Mouse (Mus musculus): ENCODE results near the gene Plekhh1. TPM values are rescaled to one million over a fixed set of nuclear protein-coding genes. Genes with fewer than 3 reads are reported as not detected.

Gene Plekhh1
- polyA plus RNA-seq, 1 experiment from 2014 or later = 3.1 TPM

GRCm38 (mm10) chr12:79060134-79060533, 31.2 kb downstream of the Plekhh1 start:
- H3K36me3 ChIP-seq (ENCODE audit: control insufficient read depth, insufficient read depth, low read length) = peaks cover 27% of the 10 kb centered on the region
- no peak overlapping the region for H3K4me3 ChIP-seq (replicated peaks; ENCODE audit: low read depth, low read length)
- no peak for ATAC-seq (ENCODE audit: low FRiP score, low TSS enrichment)
- H3K27me3 ChIP-seq (ENCODE audit: control insufficient read depth, insufficient read depth, low read length) = no peaks in the 10 kb centered on the region
- no peak for DNase-seq
- 93% methylated on average over 9 of the region's 9 CpGs for WGBS
- no peaks in the 10 kb centered on the region for H3K4me1 ChIP-seq (ENCODE audit: control insufficient read depth, insufficient read depth, low read length)
- no peak overlapping the region for H3K27ac ChIP-seq (replicated peaks; ENCODE audit: low read depth, low read length)
- no peaks in the 10 kb centered on the region for H3K9me3 ChIP-seq (ENCODE audit: control insufficient read depth, low read length)
- H3K4me2 ChIP-seq (ENCODE audit: low read length) = no peak overlapping the region
- H3K9ac ChIP-seq (replicated peaks; ENCODE audit: low read length) = no peak overlapping the region

GRCm38 (mm10) chr12:79060766-79061652, 32.0 kb downstream of the Plekhh1 start:
- DNase-seq (no peak), ATAC-seq (ENCODE audit: low FRiP score, low TSS enrichment) (no peak)
- no peak overlapping the region for H3K4me2 ChIP-seq (ENCODE audit: low read length)
- H3K27me3 ChIP-seq (ENCODE audit: control insufficient read depth, insufficient read depth, low read length) = no peaks in the 10 kb centered on the region
- no peaks in the 10 kb centered on the region for H3K4me1 ChIP-seq (ENCODE audit: control insufficient read depth, insufficient read depth, low read length)
- WGBS = 83% methylated on average over 7 of the region's 7 CpGs
- no peak overlapping the region for H3K4me3 ChIP-seq (replicated peaks; ENCODE audit: low read depth, low read length)
- H3K9me3 ChIP-seq (ENCODE audit: control insufficient read depth, low read length) = no peaks in the 10 kb centered on the region
- peaks cover 29% of the 10 kb centered on the region for H3K36me3 ChIP-seq (ENCODE audit: control insufficient read depth, insufficient read depth, low read length)
- H3K9ac ChIP-seq (replicated peaks; ENCODE audit: low read length) = no peak overlapping the region
- H3K27ac ChIP-seq (replicated peaks; ENCODE audit: low read depth, low read length) = no peak overlapping the region

- 90% methylated on average over 13 of the region's 13 CpGs for WGBS
- ATAC-seq (ENCODE audit: low FRiP score, low TSS enrichment) (no peak), DNase-seq (no peak)
- no peak overlapping the region for H3K27ac ChIP-seq (replicated peaks; ENCODE audit: low read depth, low read length)
- H3K36me3 ChIP-seq (ENCODE audit: control insufficient read depth, insufficient read depth, low read length) = peaks cover 52% of the 10 kb centered on the region
- H3K4me3 ChIP-seq (replicated peaks; ENCODE audit: low read depth, low read length) = no peak overlapping the region
- no peaks in the 10 kb centered on the region for H3K4me1 ChIP-seq (ENCODE audit: control insufficient read depth, insufficient read depth, low read length)
- no peaks in the 10 kb centered on the region for H3K9me3 ChIP-seq (ENCODE audit: control insufficient read depth, low read length)
- H3K9ac ChIP-seq (replicated peaks; ENCODE audit: low read length) = no peak overlapping the region
- H3K27me3 ChIP-seq (ENCODE audit: control insufficient read depth, insufficient read depth, low read length) = no peaks in the 10 kb centered on the region
- no peak overlapping the region for H3K4me2 ChIP-seq (ENCODE audit: low read length)
Observed at GRCm38 (mm10) chr12:79064451-79064850, 35.5 kb downstream of the Plekhh1 start.

- DNase-seq = no peak
- no peak overlapping the region for H3K4me3 ChIP-seq (replicated peaks; ENCODE audit: low read depth, low read length)
- H3K27ac ChIP-seq (replicated peaks; ENCODE audit: low read depth, low read length) = no peak overlapping the region
- no peak overlapping the region for H3K4me2 ChIP-seq (ENCODE audit: low read length)
- H3K27me3 ChIP-seq (ENCODE audit: control insufficient read depth, insufficient read depth, low read length) = no peaks in the 10 kb centered on the region
- no peak overlapping the region for H3K9ac ChIP-seq (replicated peaks; ENCODE audit: low read length)
- H3K36me3 ChIP-seq (ENCODE audit: control insufficient read depth, insufficient read depth, low read length) = peaks cover 62% of the 10 kb centered on the region
- WGBS = 89% methylated on average over 9 of the region's 9 CpGs
- H3K4me1 ChIP-seq (ENCODE audit: control insufficient read depth, insufficient read depth, low read length) = no peaks in the 10 kb centered on the region
- ATAC-seq (ENCODE audit: low FRiP score, low TSS enrichment) = no peak
- no peaks in the 10 kb centered on the region for H3K9me3 ChIP-seq (ENCODE audit: control insufficient read depth, low read length)
Observed at GRCm38 (mm10) chr12:79066431-79066830, 37.5 kb downstream of the Plekhh1 start.

GRCm38 (mm10) chr12:79067526-79067925, 38.6 kb downstream of the Plekhh1 start:
- Histone ChIP-seq H3K4me3 (replicated peaks; ENCODE audit: low read depth, low read length) (no peak overlapping the region), H3K27me3 (ENCODE audit: control insufficient read depth, insufficient read depth, low read length) (no peaks in the 10 kb centered on the region), H3K9me3 (ENCODE audit: control insufficient read depth, low read length) (no peaks in the 10 kb centered on the region), H3K4me1 (ENCODE audit: control insufficient read depth, insufficient read depth, low read length) (no peaks in the 10 kb centered on the region), H3K27ac (replicated peaks; ENCODE audit: low read depth, low read length) (no peak overlapping the region), H3K4me2 (ENCODE audit: low read length) (no peak overlapping the region), H3K36me3 (ENCODE audit: control insufficient read depth, insufficient read depth, low read length) (peaks cover 65% of the 10 kb centered on the region), H3K9ac (replicated peaks; ENCODE audit: low read length) (no peak overlapping the region)
- 92% methylated on average over 5 of the region's 5 CpGs for WGBS
- DNase-seq (no peak), ATAC-seq (ENCODE audit: low FRiP score, low TSS enrichment) (no peak)

GRCm38 (mm10) chr12:79068306-79068705, 39.3 kb downstream of the Plekhh1 start:
- Histone ChIP-seq H3K9ac (replicated peaks; ENCODE audit: low read length) (no peak overlapping the region), H3K27me3 (ENCODE audit: control insufficient read depth, insufficient read depth, low read length) (no peaks in the 10 kb centered on the region), H3K4me1 (ENCODE audit: control insufficient read depth, insufficient read depth, low read length) (no peaks in the 10 kb centered on the region), H3K27ac (replicated peaks; ENCODE audit: low read depth, low read length) (no peak overlapping the region), H3K36me3 (ENCODE audit: control insufficient read depth, insufficient read depth, low read length) (peaks cover 73% of the 10 kb centered on the region), H3K9me3 (ENCODE audit: control insufficient read depth, low read length) (no peaks in the 10 kb centered on the region), H3K4me3 (replicated peaks; ENCODE audit: low read depth, low read length) (no peak overlapping the region), H3K4me2 (ENCODE audit: low read length) (no peak overlapping the region)
- no peak for DNase-seq
- no peak for ATAC-seq (ENCODE audit: low FRiP score, low TSS enrichment)
- 90% methylated on average over 11 of the region's 11 CpGs for WGBS

GRCm38 (mm10) chr12:79069187-79069608, 40.2 kb downstream of the Plekhh1 start:
- Histone ChIP-seq H3K9me3 (ENCODE audit: control insufficient read depth, low read length) (no peaks in the 10 kb centered on the region), H3K27ac (replicated peaks; ENCODE audit: low read depth, low read length) (no peak overlapping the region), H3K4me3 (replicated peaks; ENCODE audit: low read depth, low read length) (no peak overlapping the region), H3K36me3 (ENCODE audit: control insufficient read depth, insufficient read depth, low read length) (peaks cover 76% of the 10 kb centered on the region), H3K9ac (replicated peaks; ENCODE audit: low read length) (no peak overlapping the region), H3K4me1 (ENCODE audit: control insufficient read depth, insufficient read depth, low read length) (no peaks in the 10 kb centered on the region), H3K27me3 (ENCODE audit: control insufficient read depth, insufficient read depth, low read length) (no peaks in the 10 kb centered on the region), H3K4me2 (ENCODE audit: low read length) (no peak overlapping the region)
- WGBS = 91% methylated on average over 6 of the region's 6 CpGs
- ATAC-seq (ENCODE audit: low FRiP score, low TSS enrichment) (no peak), DNase-seq (no peak)

- H3K4me3 ChIP-seq (replicated peaks; ENCODE audit: low read depth, low read length) = no peak overlapping the region
- H3K9ac ChIP-seq (replicated peaks; ENCODE audit: low read length) = no peak overlapping the region
- H3K27me3 ChIP-seq (ENCODE audit: control insufficient read depth, insufficient read depth, low read length) = no peaks in the 10 kb centered on the region
- no peak overlapping the region for H3K27ac ChIP-seq (replicated peaks; ENCODE audit: low read depth, low read length)
- DNase-seq (no peak), ATAC-seq (ENCODE audit: low FRiP score, low TSS enrichment) (no peak)
- no peaks in the 10 kb centered on the region for H3K4me1 ChIP-seq (ENCODE audit: control insufficient read depth, insufficient read depth, low read length)
- no peak overlapping the region for H3K4me2 ChIP-seq (ENCODE audit: low read length)
- no peaks in the 10 kb centered on the region for H3K9me3 ChIP-seq (ENCODE audit: control insufficient read depth, low read length)
- WGBS = 88% methylated on average over 6 of the region's 6 CpGs
- H3K36me3 ChIP-seq (ENCODE audit: control insufficient read depth, insufficient read depth, low read length) = peaks cover 75% of the 10 kb centered on the region
Observed at GRCm38 (mm10) chr12:79069916-79070315, 41.0 kb downstream of the Plekhh1 start.

- Histone ChIP-seq H3K4me2 (ENCODE audit: low read length) (no peak overlapping the region), H3K4me3 (replicated peaks; ENCODE audit: low read depth, low read length) (no peak overlapping the region), H3K9ac (replicated peaks; ENCODE audit: low read length) (no peak overlapping the region), H3K9me3 (ENCODE audit: control insufficient read depth, low read length) (no peaks in the 10 kb centered on the region), H3K27me3 (ENCODE audit: control insufficient read depth, insufficient read depth, low read length) (no peaks in the 10 kb centered on the region), H3K36me3 (ENCODE audit: control insufficient read depth, insufficient read depth, low read length) (peaks cover 73% of the 10 kb centered on the region), H3K4me1 (ENCODE audit: control insufficient read depth, insufficient read depth, low read length) (no peaks in the 10 kb centered on the region), H3K27ac (replicated peaks; ENCODE audit: low read depth, low read length) (no peak overlapping the region)
- DNase-seq = no peak
- no peak for ATAC-seq (ENCODE audit: low FRiP score, low TSS enrichment)
- WGBS = 91% methylated on average over 9 of the region's 9 CpGs
Observed at GRCm38 (mm10) chr12:79070736-79071333, 41.9 kb downstream of the Plekhh1 start.

Measured in midbrain, embryonic 14.5 days (tissue).